Mouse (Mus musculus) frontal cortex, postnatal 25 days (tissue): ENCODE results near the gene Grin3b.

Source experiments
- DNase-seq, 2 experiments: peaks; one replicate each; pipeline ENCODE4 v3.0.0; 2022; ENCODE audit warnings: low spot score in 2 of 2

Grin3b gene

GRCm38 (mm10) chr10:80016931-80017330 is 46.4 kb downstream of the Grin3b start:
- DNase-seq = no peak

- DNase-seq = no peak
These were observed 46.8 kb downstream of the Grin3b start for GRCm38 (mm10) chr10:80017361-80017760.

- no peak for DNase-seq
These were observed 47.3 kb downstream of the Grin3b start for GRCm38 (mm10) chr10:80017771-80018170.

- DNase-seq = no peak
These were observed 48.3 kb downstream of the Grin3b start for GRCm38 (mm10) chr10:80018739-80019297.

- no peak for DNase-seq
These were observed 49.1 kb downstream of the Grin3b start for GRCm38 (mm10) chr10:80019471-80020131.

GRCm38 (mm10) chr10:80020191-80020590 is 49.7 kb downstream of the Grin3b start:
- DNase-seq = no peak

- DNase-seq = no peak
These were observed 50.2 kb downstream of the Grin3b start for GRCm38 (mm10) chr10:80020603-80021319.

GRCm38 (mm10) chr10:80021320-80021641 is 50.8 kb downstream of the Grin3b start:
- DNase-seq = no peak

- DNase-seq = no peak
These were observed 51.6 kb downstream of the Grin3b start for GRCm38 (mm10) chr10:80022164-80022563.

GRCm38 (mm10) chr10:80022806-80023205 is 52.3 kb downstream of the Grin3b start:
- DNase-seq = no peak

- no peak for DNase-seq
These were observed 53.2 kb downstream of the Grin3b start for GRCm38 (mm10) chr10:80023758-80024157.

- DNase-seq = no peak
These were observed 53.9 kb downstream of the Grin3b start for GRCm38 (mm10) chr10:80024229-80025043.

- no peak for DNase-seq
These were observed 54.5 kb downstream of the Grin3b start for GRCm38 (mm10) chr10:80025044-80025347.

GRCm38 (mm10) chr10:80025463-80025862 is 54.9 kb downstream of the Grin3b start:
- DNase-seq = no peak

GRCm38 (mm10) chr10:80025889-80026288 is 55.4 kb downstream of the Grin3b start:
- DNase-seq = no peak
